ENCODE assay signal across 7 mouse cellular contexts in the genomic region with DNA sequence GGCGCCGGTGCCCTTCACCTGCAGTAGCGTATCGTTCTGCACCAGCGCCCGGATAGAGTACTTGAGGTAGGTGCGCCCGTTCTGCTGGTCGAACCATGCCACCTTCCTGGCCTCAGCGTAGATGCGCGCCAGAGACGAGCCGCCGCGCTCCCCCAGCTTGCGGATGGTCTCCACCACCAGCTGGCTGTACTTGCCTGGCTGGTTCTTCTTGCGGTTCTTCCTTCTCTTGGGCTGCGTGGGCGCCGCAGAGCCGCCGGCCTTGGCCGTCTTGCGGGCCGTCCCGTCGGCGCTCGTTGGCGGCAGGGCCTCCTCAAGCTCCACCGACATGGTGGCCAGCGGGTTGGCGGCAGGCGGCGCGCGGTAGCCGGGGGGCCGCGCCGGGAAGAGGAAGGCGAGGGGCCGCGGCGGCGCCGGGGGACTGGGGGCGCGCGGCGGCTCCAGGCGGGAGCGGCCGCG. TPM values are rescaled to one million over a fixed set of nuclear protein-coding genes. Genes with fewer than 3 reads are reported as not detected.
DNase-seq lines count a peak whose midpoint lies in the region; ATAC-seq and TF ChIP-seq lines count a peak whose summit lies in the region.

No protein-coding gene starts in this region.

- no peak for TF ChIP-seq CTCF in lung, adult 2 months (IDR thresholded peaks at IDR 0.05; ENCODE audit: insufficient read depth, low read length)

- TF ChIP-seq POLR2A in lung, adult 2 months (IDR thresholded peaks at IDR 0.05; ENCODE audit: borderline replicate concordance, extremely low read depth, low read depth, low read length): no peak

- peak overlapping the region; percentile 99 for H3K9ac ChIP-seq in forebrain, embryonic 12.5 days
- peak overlapping the region; percentile 94 for H3K9ac ChIP-seq in kidney, embryonic 16.5 days (replicated peaks; ENCODE audit: low read length)
- peak overlapping the region; percentile 91 for H3K9ac ChIP-seq in midbrain, embryonic 14.5 days (replicated peaks; ENCODE audit: low read length)

- 1% methylated on average over 54 of the region's 56 CpGs for WGBS in lung, adult 2 months
- WGBS in forebrain, embryonic 12.5 days: under 1% methylated on average over 41 of the region's 56 CpGs
- WGBS in kidney, embryonic 16.5 days: under 1% methylated on average over 37 of the region's 56 CpGs
- WGBS in midbrain, embryonic 14.5 days: under 1% methylated on average over 56 of the region's 56 CpGs

- H3K9me3 ChIP-seq in forebrain, embryonic 12.5 days: no peaks in the 10 kb centered on the region
- H3K9me3 ChIP-seq in kidney, embryonic 16.5 days (ENCODE audit: low read length): no peaks in the 10 kb centered on the region
- H3K9me3 ChIP-seq in midbrain, embryonic 14.5 days (ENCODE audit: control insufficient read depth, low read length): no peaks in the 10 kb centered on the region

- peak overlapping the region; percentile 63 for H3K4me3 ChIP-seq in lung, adult 2 months (replicated peaks; ENCODE audit: extremely low read depth, low read depth, low read length)
- peak overlapping the region; percentile 98 for H3K4me3 ChIP-seq in forebrain, embryonic 12.5 days (replicated peaks)
- peak overlapping the region; percentile 96 for H3K4me3 ChIP-seq in kidney, embryonic 16.5 days (ENCODE audit: low read length)
- peak overlapping the region; percentile 97 for H3K4me3 ChIP-seq in midbrain, embryonic 14.5 days (replicated peaks; ENCODE audit: low read depth, low read length)

- H3K27me3 ChIP-seq in forebrain, embryonic 12.5 days: no peaks in the 10 kb centered on the region
- no peaks in the 10 kb centered on the region for H3K27me3 ChIP-seq in kidney, embryonic 16.5 days (ENCODE audit: insufficient read depth, low read length)
- no peaks in the 10 kb centered on the region for H3K27me3 ChIP-seq in midbrain, embryonic 14.5 days (ENCODE audit: control insufficient read depth, insufficient read depth, low read length)

- peak overlapping the region; percentile 68 for H3K4me2 ChIP-seq in forebrain, embryonic 12.5 days
- peak overlapping the region; percentile 67 for H3K4me2 ChIP-seq in kidney, embryonic 16.5 days (replicated peaks; ENCODE audit: low read depth, low read length)
- peak overlapping the region; percentile 81 for H3K4me2 ChIP-seq in midbrain, embryonic 14.5 days (ENCODE audit: low read length)

- H3K4me1 ChIP-seq in lung, adult 2 months (ENCODE audit: control insufficient read depth, insufficient read depth, low read length): no peaks in the 10 kb centered on the region
- H3K4me1 ChIP-seq in forebrain, embryonic 12.5 days: peaks cover 21% of the 10 kb centered on the region
- peaks cover 19% of the 10 kb centered on the region for H3K4me1 ChIP-seq in kidney, embryonic 16.5 days (ENCODE audit: insufficient read depth, low read length)
- H3K4me1 ChIP-seq in midbrain, embryonic 14.5 days (ENCODE audit: control insufficient read depth, insufficient read depth, low read length): peaks cover 15% of the 10 kb centered on the region

- H3K36me3 ChIP-seq in forebrain, embryonic 12.5 days (replicated peaks): peaks cover 25% of the 10 kb centered on the region
- H3K36me3 ChIP-seq in kidney, embryonic 16.5 days (ENCODE audit: insufficient read depth, low read length): peaks cover 8% of the 10 kb centered on the region
- H3K36me3 ChIP-seq in midbrain, embryonic 14.5 days (ENCODE audit: control insufficient read depth, insufficient read depth, low read length): peaks cover 22% of the 10 kb centered on the region

- H3K27ac ChIP-seq in forebrain, embryonic 12.5 days: peak overlapping the region; percentile 97
- H3K27ac ChIP-seq in kidney, embryonic 16.5 days (ENCODE audit: low read length): peak overlapping the region; percentile 88
- H3K27ac ChIP-seq in midbrain, embryonic 14.5 days (replicated peaks; ENCODE audit: low read depth, low read length): peak overlapping the region; percentile 92

- DNase-seq in lung, adult 2 months: peak; percentile 28
- no peak for DNase-seq in lung, postnatal 25 days (ENCODE audit: low spot score)
- peak; percentile 58 for DNase-seq in brain, adult 2 months (ENCODE audit: low read depth, low spot score)
- no peak for DNase-seq in midbrain, embryonic 14.5 days
- DNase-seq in thymus, postnatal 36 days: peak; percentile 11 to 24

- ATAC-seq in forebrain, embryonic 12.5 days (ENCODE audit: low FRiP score): peak; percentile 52
- ATAC-seq in kidney, embryonic 16.5 days (ENCODE audit: low FRiP score, low TSS enrichment): peak; percentile 64
- ATAC-seq in midbrain, embryonic 14.5 days (ENCODE audit: low FRiP score, low TSS enrichment): peak; percentile 55

RNA-seq across cellular contexts. Expression of a gene that starts 0.4 kb away (rescaled TPM):
- polyA plus RNA-seq in lung, adult 2 months (2012; rRNA removed): 4.1 and 5.3 TPM in 2 replicates
- polyA plus RNA-seq in forebrain, embryonic 12.5 days (2016; fragmentation: Nextera tagmentation; extraction: Ambion mirVana): 47.5 and 97.0 TPM in 2 replicates
- polyA plus RNA-seq in kidney, embryonic 16.5 days (2015; fragmentation: Nextera tagmentation; extraction: Ambion mirVana): 12.6 and 13.3 TPM in 2 replicates
- 27.6 and 30.7 TPM in 2 replicates for polyA plus RNA-seq in midbrain, embryonic 14.5 days (2014; fragmentation: Nextera tagmentation; extraction: Ambion mirVana)

Comparison
In these comparisons a context has a peak if more than half of its experiments do, and no peak if none do; other contexts are left out.
1. DNase-seq: peak in lung, adult 2 months (single experiment), brain, adult 2 months (single experiment) and thymus, postnatal 36 days (2 of 2); none in lung, postnatal 25 days (single experiment) and midbrain, embryonic 14.5 days (single experiment).
2. Peak in every context shown above with its lines, with median percentiles within 50 percentile points of each other: H3K4me3 ChIP-seq, ATAC-seq, H3K27ac ChIP-seq, H3K4me2 ChIP-seq and H3K9ac ChIP-seq.